Mouse (Mus musculus) layer of hippocampus, adult 18-20 months (tissue): ENCODE results near the gene Psmc3ip. TPM values are rescaled to one million over a fixed set of nuclear protein-coding genes. Genes with fewer than 3 reads are reported as not detected.
A peak's percentile ranks its signal among the peaks of the same experiment; 100 is the strongest.

ENCODE experiments used
- DNase-seq, 2 experiments: peaks; one replicate each; pipeline ENCODE4 v3.0.0; 2022; ENCODE audit warnings: low spot score in 2 of 2
- total RNA-seq, 2 experiments: library from RNA; stranded (reverse); gene quantifications; 2 replicates each; pipeline ENCODE4 v1.2.3; 2021

Gene Psmc3ip
- total RNA-seq, 2 experiments from 2014 or later, result 3.4 to 5.4 TPM

DNA sequence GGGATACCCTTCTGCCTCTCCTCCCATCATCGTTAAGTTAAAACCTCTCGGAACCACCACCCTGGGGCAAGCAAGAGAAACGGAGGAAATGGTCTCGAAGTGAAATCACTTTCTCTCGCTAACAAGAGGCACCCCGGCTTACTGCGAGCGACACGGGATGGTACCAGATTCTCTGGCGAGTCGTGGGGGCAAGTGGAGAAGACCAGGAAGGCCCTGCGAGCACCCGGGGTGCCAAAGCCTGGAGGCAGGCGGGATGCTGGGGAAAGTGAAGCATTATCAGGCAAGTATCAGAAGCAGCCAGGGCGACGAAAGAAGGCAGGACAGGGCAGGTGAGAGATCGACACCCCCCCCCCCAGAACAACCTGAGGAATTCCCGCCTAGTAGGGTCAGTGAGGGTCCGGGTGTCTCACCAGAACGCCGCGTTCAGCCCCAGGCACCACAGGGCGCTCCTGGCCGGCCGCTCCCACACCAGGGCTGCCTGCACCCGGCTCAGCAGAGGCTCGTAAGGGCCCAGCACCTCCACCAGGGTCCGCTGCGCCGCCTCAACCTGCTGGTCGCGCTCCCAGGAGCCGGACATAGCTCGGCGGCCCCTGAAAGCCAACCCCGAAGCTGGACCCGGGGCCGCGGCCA, 24.0 kb upstream of the Psmc3ip start:
- no peak for DNase-seq

DNA sequence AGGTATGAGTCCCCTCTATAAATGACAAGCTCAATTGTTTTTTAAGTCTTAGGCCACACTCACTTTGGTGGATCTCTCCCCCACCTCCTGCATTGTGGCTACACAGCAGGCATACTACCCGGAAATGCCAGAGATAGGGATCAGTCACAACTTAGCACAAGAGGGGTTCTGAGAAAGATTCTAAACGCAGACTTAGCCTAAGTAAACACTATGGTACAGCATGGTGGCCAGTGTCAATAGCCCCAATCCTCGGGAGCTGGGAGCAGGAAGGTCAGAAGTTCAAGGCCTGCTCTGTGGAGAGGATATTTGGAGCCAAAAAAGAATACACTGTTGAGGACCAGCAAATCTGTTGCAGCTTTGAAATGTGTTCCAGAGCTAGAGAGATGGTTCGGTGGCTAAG, 22.9 kb upstream of the Psmc3ip start:
- no peak for DNase-seq

DNA sequence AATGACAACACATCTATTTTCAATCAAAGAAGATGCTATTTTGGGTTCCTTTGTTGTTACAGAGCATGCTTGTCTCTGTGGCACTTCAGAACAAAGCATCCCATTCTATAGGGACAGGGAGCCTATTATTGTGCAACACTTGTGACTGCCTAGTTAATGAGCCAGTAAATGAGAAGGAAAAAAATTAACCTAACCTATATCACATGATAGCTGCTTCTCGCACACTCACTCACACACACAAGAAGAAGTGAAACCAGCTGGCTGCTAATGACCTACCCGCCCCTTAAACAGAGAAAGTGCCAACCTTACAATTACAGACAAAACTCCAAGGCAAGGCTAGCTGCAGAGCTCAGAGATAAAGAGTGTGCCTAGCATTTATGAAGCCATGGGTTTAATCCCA, 20.3 kb upstream of the Psmc3ip start:
- DNase-seq, result no peak

DNA sequence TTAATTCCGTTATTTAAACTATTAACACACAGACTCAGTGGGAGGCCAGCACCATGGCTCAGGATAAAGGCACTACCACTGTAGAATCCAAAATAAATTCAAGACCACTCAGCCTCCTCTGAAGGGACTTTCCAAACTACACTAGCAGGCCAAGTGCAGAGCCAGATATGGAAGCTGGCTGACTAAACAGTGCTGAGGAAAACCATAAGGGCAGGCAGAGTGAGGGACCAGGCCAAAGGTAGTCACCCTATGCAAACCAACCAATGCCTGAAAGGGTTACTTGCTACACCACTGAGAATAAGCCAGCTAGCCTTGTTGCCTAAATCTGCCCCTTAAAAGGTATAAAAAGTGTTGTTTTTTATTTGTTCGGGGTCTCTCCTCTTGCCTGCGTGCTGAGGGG, 16.9 kb upstream of the Psmc3ip start:
- DNase-seq, result no peak

DNA sequence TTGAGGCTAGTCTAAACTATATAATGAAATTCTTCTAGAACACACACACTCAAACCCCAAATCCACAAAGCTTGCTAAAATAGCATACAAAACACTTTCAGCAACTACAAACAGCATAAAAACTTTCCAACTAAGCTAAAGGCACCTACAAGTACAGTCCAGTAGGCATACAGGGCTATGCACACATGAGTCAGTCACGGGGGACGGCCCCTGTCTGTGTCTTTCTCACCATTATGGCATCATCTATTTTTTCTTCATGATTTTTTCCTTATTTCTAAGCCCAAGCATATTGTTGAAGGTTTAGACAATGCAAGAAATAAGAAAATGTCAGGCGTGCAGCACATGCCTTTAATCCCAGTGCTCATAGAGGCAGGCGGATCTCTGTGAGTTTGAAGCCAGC, 15.9 kb upstream of the Psmc3ip start:
- DNase-seq, result no peak

DNA sequence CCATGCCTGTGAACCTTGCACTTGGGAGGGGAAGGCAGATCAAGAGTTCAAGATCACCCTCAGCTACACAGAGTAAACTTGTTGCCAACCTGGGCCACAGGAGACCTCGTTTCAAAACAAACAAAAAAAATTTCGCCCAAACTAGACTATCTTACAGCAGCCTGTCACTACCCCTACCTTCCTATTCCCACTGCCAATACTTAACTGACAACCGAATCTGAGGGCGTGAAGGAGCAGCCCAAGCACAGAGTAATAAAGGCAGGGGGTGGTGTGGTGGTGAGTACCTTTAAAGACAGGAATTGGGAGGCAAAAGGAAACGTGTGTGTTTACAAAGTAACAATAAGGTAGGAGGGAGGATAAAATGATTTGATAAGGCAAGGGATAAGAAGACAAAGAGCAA, 15.5 kb upstream of the Psmc3ip start:
- no peak for DNase-seq

DNA sequence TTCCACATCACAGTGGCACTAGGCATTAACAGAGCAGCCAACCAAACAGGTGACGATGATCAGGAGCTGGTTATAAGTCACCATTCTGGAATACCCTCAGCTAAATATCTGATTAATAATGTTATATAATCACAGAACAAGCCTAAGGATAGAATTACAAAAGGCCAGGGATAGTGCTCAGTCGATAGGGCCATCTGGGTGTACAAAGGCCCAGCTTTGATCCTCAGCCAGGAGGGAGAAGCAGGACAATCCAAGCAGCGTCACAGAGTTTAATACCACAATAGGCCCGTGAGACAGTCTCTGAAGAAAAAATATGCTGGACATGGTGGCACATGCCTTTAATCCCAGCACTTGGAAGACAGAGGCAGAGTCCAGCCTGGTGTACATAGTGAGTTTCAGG, 14.1 kb upstream of the Psmc3ip start:
- DNase-seq, result no peak

DNA sequence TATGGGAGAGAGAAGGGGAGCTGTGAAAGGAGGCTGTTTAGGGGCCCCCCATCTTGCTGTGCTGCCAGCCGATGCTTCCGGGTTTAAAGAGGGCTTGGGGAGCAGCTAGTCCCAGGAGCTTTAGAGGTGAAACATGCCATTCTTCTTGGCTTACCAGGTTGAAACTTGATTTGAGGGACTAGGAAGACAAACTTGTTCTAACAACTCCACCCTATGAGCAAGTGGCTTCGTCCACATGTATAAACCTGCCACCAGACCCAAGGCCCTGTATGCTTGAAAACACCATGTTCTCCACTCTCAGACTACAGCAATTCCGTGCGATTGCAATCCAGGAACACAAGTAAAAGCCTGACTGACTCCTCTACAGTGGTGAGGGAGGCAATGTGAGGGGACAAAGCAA, 7.8 kb upstream of the Psmc3ip start:
- no peak for DNase-seq

DNA sequence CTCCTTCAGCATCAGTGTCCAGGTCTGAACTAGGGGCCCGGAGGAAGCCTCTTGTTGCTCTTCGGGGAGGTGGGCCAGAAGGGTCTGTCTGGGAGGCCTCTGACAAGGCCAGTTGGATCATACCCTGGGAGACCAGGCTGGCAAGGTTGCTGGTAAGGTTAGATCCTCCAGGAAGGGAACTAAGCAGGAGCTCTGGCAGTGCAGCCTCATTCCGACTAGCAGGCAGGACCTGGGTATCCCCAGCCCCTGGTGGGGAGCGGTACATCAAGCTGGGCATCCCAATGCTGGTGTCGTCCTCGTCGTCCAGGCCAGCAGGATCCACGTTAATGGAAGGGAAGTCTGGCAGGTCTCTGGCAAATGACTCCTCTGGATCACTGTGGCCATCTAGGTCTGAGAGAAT, 3.0 kb upstream of the Psmc3ip start:
- no peak for DNase-seq

DNA sequence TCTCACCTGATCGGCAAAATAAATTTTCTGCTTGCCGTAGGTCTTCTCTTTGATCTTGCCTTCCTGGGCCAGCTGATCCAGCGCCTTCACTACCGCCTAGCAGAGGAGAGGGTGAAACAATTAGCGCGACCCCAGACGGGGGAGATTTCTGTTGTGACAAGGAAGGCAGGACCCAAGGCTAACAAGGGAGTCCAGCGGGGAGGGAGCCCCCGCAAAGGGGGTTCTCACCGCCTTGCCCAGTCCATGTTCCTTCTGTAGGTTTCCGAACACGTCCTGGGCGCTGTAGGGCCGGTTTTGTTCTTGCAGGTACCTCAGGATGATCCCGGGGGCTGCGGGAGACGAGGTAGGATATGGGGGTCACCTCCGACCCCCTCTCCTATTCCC, 314 bp downstream of the Psmc3ip start:
- DNase-seq, result peak in 1 of 2 experiments; percentile 40

DNA sequence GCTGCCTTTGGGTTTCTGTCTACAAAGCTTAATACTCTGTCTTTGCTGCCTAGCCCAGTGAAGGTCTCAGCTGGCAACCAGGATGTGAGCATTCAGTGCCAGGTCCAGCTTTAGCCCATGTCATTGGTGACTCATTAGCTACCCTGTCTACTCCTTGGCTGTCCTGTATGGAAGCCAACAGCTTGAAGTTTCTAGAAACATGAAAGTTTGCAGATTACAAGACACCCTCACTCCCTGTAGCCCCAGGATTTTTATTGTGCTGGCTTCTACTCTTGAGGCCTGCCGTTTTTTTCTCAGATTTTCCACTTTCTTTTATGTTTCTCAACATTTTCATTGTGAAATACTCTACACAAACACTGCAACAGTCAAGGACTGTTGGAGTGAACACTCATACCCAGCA, 5.3 kb downstream of the Psmc3ip start:
- DNase-seq, result no peak

DNA sequence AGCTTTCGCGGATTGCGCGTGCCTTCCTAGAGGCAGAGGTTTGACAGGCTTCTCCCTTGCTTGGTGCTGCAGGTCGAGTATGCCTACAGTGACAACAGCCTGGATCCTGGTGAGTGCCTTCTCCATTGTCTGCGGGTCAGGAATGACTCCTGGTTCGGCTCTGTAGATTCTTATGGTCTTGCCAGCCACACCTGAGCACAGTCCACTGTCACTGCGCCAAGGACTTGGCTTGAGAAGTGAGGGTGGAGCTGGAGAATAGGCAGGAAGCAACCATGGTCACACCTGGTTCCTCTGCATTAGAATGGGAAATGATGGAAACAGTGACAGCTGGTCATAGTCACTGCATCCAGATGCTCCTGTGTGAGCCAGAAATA, 7.6 kb downstream of the Psmc3ip start:
- DNase-seq, result no peak

DNA sequence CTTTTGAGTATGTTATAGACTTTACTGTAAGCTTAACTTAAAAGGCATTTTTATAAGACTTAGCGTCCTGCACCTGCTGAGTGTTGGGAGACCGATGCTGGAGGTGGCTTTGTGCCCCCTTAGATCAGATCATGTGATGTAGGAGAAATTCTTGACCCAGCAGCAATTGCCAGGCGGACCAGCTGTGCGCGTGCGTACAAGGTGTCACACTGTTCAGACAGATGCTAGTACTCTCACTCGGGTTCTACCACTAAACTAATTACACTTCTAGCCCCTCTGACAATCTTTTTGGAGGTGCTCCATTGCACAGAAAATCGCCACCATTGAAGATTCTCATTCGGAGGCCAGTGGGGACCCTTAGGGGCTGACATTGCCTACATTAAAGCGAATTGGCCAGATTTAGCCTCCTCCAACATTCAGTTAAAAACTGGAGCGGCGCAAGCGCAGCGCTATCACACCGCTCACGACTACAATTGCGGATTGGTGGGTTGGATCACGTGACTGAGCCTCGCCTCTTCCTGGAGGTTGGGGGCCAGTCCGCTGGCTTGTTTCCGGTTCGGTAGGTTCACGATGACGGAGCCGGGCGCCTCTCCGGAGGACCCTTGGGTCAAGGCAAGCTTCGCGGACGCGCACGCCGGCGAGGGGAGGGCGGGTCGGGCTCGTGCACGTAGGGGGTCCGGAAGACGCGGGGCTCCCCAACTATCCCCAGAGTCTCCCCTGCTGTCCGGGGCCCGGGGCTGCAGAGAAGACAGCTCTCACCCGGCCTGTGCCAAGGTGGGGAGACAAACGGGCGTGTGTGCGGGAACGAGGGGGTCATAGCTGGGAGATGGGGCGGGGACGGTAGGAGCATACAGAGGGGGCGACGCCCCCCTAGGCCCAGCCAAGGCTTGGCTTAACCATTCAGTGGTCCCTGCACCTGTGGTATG, 8.2 kb downstream of the Psmc3ip start, which contains the start of gene Mlx:
TSS of gene Mlx (plus strand) at position 522 of the 926 bp plus-strand sequence.
- peak; percentile 87 to 95 for DNase-seq

DNA sequence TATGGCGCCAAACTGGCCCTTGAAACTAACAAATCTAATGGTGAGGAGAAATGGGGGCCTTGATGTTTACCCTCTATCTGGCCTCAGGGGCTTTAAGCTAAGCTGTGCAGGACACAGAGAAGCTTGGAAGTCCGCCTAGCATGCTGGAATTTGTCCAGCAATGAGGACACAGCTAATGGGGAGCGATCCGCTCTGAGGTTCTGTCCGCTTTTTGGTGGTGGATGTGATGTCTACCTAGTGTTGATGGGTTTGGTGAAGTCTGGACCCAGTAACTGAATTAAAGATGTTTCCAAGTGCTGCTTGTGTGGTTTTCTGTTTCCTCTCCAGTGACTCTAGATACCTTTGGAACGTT, 8.9 kb downstream of the Psmc3ip start:
- DNase-seq, result no peak

DNA sequence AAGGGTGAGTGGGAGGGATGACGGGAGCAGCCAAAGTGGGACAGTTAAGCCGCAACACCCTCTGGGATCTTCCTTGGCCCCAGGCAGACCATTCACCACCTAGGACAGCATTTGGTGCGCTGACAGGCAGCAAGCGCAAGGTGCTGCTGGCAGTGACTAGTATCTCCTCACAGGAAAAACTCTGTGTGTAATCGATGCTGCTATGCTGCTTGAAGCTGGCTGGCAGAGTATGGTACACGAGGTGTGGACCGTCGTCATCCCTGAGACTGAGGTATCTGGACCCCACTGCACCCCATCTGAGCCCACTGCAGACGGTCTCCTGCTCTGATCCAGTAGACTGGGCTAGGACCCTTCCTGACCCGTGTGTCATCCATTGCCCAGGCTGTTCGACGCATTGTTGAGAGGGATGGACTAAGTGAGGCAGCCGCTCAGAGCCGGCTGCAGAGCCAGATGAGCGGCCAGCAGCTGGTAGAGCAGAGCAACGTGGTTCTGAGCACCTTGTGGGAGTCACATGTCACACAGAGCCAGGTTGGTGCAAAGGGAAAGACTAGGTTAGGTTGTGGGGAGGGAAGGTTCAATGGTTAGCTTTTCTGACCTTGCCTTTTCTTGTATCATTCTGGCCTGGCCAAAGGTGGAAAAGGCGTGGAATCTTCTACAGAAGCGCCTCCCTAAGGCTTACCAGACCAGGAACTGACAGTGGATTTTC, 9.5 kb downstream of the Psmc3ip start:
- no peak for DNase-seq

DNA sequence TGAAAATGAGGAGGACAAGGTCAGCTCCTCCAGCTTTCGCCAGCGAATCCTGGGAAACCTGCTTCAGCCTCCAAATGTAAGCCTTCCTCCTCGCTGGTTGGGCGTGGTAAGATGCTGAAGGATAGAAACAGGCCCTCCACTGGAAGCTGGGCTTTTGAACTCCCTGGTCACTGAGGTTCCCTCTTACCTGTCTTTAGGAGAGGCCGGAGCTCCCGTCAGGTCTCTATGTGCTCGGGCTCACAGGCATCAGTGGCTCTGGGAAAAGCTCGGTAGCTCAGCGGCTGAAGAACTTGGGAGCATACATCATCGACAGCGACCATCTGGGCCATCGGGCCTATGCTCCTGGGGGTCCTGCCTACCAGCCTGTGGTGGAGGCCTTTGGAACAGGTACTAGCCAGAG, 10.4 kb downstream of the Psmc3ip start:
- DNase-seq, result no peak

DNA sequence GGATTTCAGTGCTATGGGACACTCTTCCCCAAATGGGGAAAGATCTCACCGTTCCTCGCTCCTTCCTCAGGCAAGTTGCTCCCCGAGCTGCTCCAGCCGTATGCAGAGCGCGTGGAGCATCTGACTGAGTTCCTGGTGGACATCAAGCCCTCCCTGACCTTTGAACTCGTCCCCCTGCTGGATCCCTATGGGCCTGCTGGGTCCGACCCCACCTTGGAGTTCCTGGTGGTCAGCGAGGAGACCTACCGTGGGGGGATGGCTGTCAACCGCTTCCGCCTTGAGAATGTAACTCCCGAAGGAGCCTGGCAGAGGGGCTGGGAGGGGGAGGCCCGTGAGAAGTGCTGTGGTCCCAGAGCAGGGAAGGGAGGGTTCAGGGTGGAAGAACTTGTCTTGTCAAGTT, 11.0 kb downstream of the Psmc3ip start:
- DNase-seq, result no peak

DNA sequence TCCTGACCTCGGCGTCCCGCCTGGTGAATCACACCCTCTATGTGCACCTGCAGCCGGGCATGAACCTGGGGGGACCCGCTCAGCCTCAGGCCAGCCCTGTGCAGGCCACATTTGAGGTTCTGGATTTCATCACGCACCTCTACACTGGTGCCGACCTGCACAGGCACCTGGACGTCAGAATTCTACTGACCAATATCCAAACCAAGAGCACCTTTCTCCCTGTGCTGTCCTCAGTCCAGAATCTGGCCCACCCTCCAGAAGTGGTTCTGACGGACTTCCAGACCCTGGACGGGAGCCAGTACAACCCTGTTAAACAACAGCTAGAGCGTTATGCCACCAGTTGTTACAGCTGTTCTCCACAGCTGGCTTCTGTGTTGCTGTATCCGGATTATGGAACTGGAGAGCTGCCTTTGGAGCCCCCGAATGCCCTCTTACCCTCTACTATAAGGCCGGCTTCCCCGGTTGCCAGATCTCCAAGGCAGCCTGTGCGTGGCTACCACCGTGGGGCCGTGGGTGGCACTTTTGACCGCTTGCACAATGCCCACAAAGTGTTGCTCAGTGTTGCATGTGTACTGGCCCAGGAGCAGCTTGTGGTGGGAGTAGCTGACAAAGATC, 12.0 kb downstream of the Psmc3ip start:
- no peak for DNase-seq

DNA sequence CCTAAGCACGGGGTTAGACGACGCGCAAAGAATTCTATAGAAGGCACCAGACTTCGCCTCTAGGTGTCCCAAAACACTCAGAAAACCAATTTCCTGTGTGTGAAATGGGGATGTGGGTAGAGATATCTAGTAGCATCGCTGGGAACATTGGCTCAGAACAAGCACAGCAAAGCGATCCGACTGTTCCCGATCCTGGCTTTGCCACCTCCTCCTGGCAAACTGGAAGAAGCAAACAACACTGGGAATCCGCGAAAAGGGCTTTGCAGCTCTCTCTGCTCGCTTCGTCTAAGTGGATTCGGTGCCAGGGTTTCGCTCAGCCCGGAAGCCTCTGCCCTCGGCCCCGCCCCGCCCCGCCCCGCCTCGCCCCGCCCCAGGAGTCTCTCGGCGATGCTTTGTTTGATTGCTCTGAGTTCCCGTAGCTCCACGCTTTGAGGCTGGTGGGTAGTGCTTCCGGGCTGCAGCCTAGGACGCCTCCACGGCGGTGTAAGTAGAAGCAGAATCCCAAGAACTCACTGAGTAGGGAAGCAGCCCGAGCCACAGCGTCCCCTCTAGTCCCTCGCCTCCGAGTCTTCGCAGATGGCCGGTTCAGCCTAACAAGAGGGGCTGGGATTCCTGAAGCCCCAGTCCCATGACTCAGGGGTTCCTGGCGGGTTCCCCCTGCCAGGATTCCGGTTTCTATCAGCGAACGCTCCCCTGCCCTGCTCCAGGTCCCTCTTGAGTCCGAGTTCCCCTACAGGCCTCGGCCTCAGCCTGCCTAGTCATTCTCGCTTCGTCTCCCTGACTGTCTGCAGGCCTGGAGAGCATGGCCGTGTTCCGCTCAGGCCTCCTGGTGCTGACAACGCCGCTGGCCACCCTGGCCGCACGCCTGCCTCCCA, 12.8 kb downstream of the Psmc3ip start, which contains the start of gene Coasy:
TSS of gene Coasy (plus strand) at position 358 of the 875 bp plus-strand sequence.
- DNase-seq, result peak; percentile 84 to 95

DNA sequence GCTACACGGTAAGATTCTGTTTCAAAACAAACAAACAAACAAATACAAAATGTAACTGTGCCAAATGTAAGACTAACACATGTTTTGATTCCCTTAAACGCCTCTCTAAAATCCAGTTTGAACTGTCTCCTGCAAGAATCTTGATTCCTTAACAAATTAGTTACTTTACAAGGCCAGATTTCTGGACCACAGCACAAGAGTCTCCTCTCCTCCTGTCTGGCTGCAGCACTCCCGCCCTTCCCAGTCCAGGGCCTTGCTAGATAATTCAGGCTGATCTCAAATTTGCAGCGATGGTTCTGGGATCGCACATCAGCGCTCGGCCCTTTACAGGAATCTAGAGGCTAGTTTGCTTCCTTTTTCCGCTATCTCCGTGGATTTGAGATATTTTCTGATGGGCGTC, 13.6 kb downstream of the Psmc3ip start:
- DNase-seq, result no peak

DNA sequence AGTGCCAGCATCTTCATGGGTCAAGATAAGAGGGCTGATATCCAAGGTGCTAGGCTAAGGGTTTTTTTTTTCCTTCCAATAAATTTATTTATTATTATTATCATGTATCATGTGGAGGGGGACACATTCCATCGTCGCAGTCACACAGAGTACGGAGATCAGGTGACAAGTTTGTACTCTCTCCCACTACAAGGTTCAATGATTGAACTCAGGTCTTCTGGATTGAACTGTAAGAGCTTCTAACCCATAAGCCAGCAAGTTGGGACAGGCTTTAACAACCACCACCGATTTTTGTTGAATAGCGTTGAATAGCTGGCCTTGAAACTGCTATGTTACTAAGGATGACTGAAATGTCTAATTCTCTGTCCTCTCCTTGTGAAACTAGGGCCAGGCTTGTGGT, 14.8 kb downstream of the Psmc3ip start:
- DNase-seq, result no peak
